Mouse (Mus musculus): ENCODE data around the gene Slc25a21. TPM values are rescaled to one million over a fixed set of nuclear protein-coding genes. Genes with fewer than 3 reads are reported as not detected.

Slc25a21 gene
- total and polyA plus RNA-seq, 2 experiments from 2014 or later, result 0.54 TPM; not detected in 1

DNA sequence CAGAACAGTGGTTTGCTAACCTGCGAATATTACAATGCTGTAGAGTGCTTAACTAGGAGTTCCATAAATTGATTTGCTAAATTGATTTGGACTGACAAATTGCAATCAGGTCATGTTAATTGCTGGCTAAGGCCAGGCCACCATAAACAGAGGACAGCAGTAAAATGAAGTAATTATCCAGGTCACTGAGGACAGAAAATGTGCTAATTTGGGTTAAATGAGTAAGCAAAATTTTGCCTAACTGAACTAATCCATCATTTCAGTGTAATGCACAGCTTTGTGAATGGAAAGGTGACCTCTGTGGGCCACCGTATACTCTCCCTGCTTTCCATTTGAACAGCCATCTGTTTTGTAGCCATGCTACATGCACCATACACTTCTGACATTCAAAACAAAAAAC lies 124.7 kb downstream of the Slc25a21 start:
- Histone ChIP-seq H3K36me3 (ENCODE audit: insufficient read depth, low read length) (no peaks in the 10 kb centered on the region), H3K27me3 (ENCODE audit: insufficient read depth, low read length) (no peaks in the 10 kb centered on the region)
- no peak for TF ChIP-seq CTCF (IDR thresholded peaks at IDR 0.05; ENCODE audit: low read depth)

DNA sequence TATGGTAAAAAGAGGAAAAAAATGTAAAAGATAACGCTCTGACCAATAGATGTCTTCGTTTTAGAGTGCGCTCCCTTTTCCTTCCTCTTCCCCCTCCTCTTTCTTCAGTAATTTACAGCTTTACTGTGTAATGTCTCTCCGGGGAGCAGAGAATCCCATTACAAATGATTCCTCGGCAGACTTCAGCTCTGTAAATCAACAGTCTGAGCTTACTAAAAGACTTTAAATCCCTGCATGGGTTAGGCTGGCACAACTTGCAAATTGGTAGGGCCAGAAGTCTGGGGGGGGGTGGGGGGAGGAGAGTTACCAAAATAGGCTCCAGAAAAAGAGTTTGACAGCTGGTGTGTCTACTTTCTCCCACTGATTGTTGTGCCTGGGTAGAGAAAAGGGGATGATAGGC lies 128.7 kb downstream of the Slc25a21 start:
- H3K9me3 ChIP-seq (ENCODE audit: low read length), result no peaks in the 10 kb centered on the region
- H3K27ac ChIP-seq, result no peak overlapping the region
- H3K36me3 ChIP-seq (ENCODE audit: insufficient read depth, low read length), result no peaks in the 10 kb centered on the region
- H3K9ac ChIP-seq (replicated peaks; ENCODE audit: low read length), result no peak overlapping the region
- ATAC-seq (no peak), DNase-seq (ENCODE audit: low spot score) (peak; percentile 22)
- WGBS, result 37% methylated on average over 5 of the region's 5 CpGs
- no peaks in the 10 kb centered on the region for H3K27me3 ChIP-seq (ENCODE audit: insufficient read depth, low read length)
- no peak overlapping the region for H3K4me3 ChIP-seq (ENCODE audit: low read length)
- H3K4me1 ChIP-seq (ENCODE audit: insufficient read depth, low read length), result no peaks in the 10 kb centered on the region
- no peak for TF ChIP-seq CTCF (IDR thresholded peaks at IDR 0.05; ENCODE audit: low read depth)
- no peak overlapping the region for H3K4me2 ChIP-seq (ENCODE audit: low read depth, low read length)

More for the DNA sequence above, 124.7 kb downstream of the Slc25a21 start:
- 76% methylated on average over 2 of the region's 2 CpGs for WGBS
- ATAC-seq, result no peak
- H3K9ac ChIP-seq (replicated peaks; ENCODE audit: low read length), result no peak overlapping the region
- no peaks in the 10 kb centered on the region for H3K9me3 ChIP-seq (ENCODE audit: low read length)
- H3K4me1 ChIP-seq (ENCODE audit: insufficient read depth, low read length), result no peaks in the 10 kb centered on the region
- no peak overlapping the region for H3K4me2 ChIP-seq (ENCODE audit: low read depth, low read length)
- DNase-seq (ENCODE audit: low spot score), result no peak
- H3K27ac ChIP-seq, result no peak overlapping the region
- H3K4me3 ChIP-seq (ENCODE audit: low read length), result no peak overlapping the region

DNA sequence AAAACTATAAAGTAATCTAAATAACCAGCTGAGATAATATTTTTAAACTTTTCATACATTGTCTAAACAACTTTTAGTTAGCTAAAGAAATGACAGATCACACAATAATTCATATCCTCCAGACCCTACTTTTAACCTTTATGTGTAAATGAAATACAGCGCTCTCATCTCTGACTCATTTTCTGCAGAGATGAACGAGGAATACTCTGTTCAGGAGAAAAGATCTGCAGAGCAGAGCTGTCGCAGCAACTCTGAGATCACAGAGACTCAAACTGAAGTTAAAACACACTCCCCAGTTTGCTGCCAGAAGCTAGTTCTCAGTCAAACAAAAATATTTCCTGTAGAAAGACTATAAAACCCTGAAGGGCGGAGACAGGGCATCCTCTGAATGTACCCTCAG lies 177.5 kb downstream of the Slc25a21 start:
- no peak for TF ChIP-seq CTCF (IDR thresholded peaks at IDR 0.05; ENCODE audit: low read depth)
- no peak for ATAC-seq
- no peaks in the 10 kb centered on the region for H3K9me3 ChIP-seq (ENCODE audit: low read length)

DNA sequence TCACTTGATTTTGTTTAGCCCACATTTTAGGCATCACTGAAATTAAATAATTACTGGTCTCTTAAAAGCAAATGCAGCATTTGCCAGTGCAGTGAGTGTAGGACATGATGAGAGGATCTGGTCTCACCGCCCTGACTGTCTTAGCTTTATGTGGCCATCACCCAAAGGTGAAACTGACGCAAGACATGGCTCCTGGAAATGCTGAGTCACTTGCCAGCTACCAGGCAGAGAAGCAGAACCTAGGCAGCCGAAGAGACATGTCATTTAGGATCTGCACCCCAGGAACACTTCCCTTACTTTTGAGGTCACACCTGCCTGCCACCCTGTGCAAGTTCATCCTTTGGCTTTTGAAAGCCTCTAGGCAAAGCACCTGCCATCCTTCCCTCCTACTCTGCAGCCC lies 180.4 kb downstream of the Slc25a21 start:
- Histone ChIP-seq H3K27me3 (ENCODE audit: insufficient read depth, low read length) (no peaks in the 10 kb centered on the region), H3K9ac (replicated peaks; ENCODE audit: low read length) (no peak overlapping the region), H3K4me1 (ENCODE audit: insufficient read depth, low read length) (no peaks in the 10 kb centered on the region), H3K27ac (no peak overlapping the region), H3K9me3 (ENCODE audit: low read length) (no peaks in the 10 kb centered on the region), H3K4me3 (ENCODE audit: low read length) (no peak overlapping the region), H3K4me2 (ENCODE audit: low read depth, low read length) (no peak overlapping the region), H3K36me3 (ENCODE audit: insufficient read depth, low read length) (no peaks in the 10 kb centered on the region)
- TF ChIP-seq CTCF (IDR thresholded peaks at IDR 0.05; ENCODE audit: low read depth), result no peak
- ATAC-seq (no peak), DNase-seq (ENCODE audit: low spot score) (no peak)
- 88% methylated on average over 3 of the region's 3 CpGs for WGBS

More for the DNA sequence above, 177.5 kb downstream of the Slc25a21 start:
- Histone ChIP-seq H3K27me3 (ENCODE audit: insufficient read depth, low read length) (no peaks in the 10 kb centered on the region), H3K36me3 (ENCODE audit: insufficient read depth, low read length) (no peaks in the 10 kb centered on the region), H3K9ac (replicated peaks; ENCODE audit: low read length) (no peak overlapping the region), H3K4me2 (ENCODE audit: low read depth, low read length) (no peak overlapping the region), H3K4me3 (ENCODE audit: low read length) (no peak overlapping the region), H3K27ac (no peak overlapping the region), H3K4me1 (ENCODE audit: insufficient read depth, low read length) (no peaks in the 10 kb centered on the region)
- WGBS, result 81% methylated on average over 4 of the region's 4 CpGs
- DNase-seq (ENCODE audit: low spot score), result no peak

DNA sequence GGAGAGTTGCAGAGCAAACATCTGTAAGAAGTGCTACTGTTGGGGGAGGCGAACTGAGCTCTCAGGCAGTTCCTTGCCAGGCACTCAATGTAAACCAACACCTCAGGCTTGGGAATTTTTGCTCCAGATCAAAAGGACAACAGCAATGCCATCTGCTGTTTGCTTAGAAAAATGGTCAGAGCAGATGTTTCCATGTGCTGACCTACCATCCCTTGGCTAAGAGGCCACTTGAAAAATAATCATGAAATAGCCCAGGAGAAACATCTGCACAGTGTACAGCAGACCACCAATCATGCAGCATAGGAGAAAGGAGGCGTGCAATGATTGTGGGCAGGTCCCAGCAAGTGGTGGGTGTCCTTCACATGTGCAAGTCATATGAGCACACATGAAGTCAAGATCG lies 180.9 kb downstream of the Slc25a21 start:
- Histone ChIP-seq H3K9me3 (ENCODE audit: low read length) (no peaks in the 10 kb centered on the region), H3K36me3 (ENCODE audit: insufficient read depth, low read length) (no peaks in the 10 kb centered on the region), H3K4me3 (ENCODE audit: low read length) (no peak overlapping the region), H3K4me2 (ENCODE audit: low read depth, low read length) (no peak overlapping the region), H3K27me3 (ENCODE audit: insufficient read depth, low read length) (no peaks in the 10 kb centered on the region), H3K27ac (no peak overlapping the region), H3K9ac (replicated peaks; ENCODE audit: low read length) (no peak overlapping the region), H3K4me1 (ENCODE audit: insufficient read depth, low read length) (no peaks in the 10 kb centered on the region)
- DNase-seq (ENCODE audit: low spot score), result no peak
- WGBS, result 80% methylated on average over 3 of the region's 3 CpGs
- no peak for ATAC-seq
- no peak for TF ChIP-seq CTCF (IDR thresholded peaks at IDR 0.05; ENCODE audit: low read depth)

DNA sequence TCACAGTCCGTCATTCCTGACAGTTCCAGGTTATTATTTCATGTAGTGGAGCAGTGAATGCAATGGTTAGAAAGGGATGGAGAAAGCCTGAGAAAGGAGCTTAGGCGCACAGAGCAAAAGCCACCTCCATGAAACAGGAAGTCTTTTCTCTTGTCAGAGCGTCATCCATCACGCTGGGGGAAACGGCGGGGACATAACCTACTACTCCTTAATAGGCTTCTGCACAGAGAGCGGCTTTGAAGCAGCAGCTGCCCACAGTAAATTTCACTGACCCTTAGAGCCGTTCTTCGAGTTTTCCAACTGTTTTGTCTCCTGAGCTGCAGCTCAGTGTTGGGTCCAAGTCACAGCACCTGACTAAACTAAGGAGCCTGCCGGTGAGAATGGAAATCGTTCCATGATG lies 188.3 kb downstream of the Slc25a21 start:
- no peak overlapping the region for H3K4me3 ChIP-seq (ENCODE audit: low read length)
- H3K36me3 ChIP-seq (ENCODE audit: insufficient read depth, low read length), result no peaks in the 10 kb centered on the region
- 53% methylated on average over 11 of the region's 11 CpGs for WGBS
- no peak for TF ChIP-seq CTCF (IDR thresholded peaks at IDR 0.05; ENCODE audit: low read depth)
- no peaks in the 10 kb centered on the region for H3K4me1 ChIP-seq (ENCODE audit: insufficient read depth, low read length)
- no peak overlapping the region for H3K9ac ChIP-seq (replicated peaks; ENCODE audit: low read length)
- H3K9me3 ChIP-seq (ENCODE audit: low read length), result no peaks in the 10 kb centered on the region
- no peak overlapping the region for H3K4me2 ChIP-seq (ENCODE audit: low read depth, low read length)
- no peak overlapping the region for H3K27ac ChIP-seq
- DNase-seq (ENCODE audit: low spot score), result peak; percentile 2
- H3K27me3 ChIP-seq (ENCODE audit: insufficient read depth, low read length), result no peaks in the 10 kb centered on the region
- ATAC-seq, result no peak

DNA sequence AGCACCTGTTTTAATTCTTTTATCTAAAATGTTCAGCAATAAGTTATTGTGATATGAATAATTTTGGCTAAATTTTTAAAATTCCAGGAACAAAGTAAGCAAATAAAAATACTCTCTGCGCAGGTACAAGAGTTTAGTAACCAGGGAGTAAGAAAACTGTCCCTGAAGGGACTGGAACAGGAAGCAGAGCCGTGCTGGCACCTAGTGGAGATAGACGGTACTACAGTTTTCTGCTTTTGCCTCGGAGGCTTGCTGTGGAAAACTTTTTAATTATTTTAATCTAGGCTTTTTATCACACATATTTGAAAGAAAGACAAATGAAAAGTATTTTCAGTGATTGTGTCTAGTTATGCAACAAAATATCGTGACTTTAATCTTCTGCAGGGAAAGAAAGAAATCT lies 211.2 kb downstream of the Slc25a21 start:
- H3K27me3 ChIP-seq (ENCODE audit: insufficient read depth, low read length), result peaks cover 4% of the 10 kb centered on the region; the same call in 1 of the 2 replicates
- peak; percentile 82 for DNase-seq (ENCODE audit: low spot score)
- whole genome bisulfite sequencing, result 8% methylated on average over 5 of the region's 5 CpGs
- TF ChIP-seq CTCF (IDR thresholded peaks at IDR 0.05; ENCODE audit: low read depth), result peak; percentile 93
- H3K9ac ChIP-seq (replicated peaks; ENCODE audit: low read length), result no peak overlapping the region
- H3K36me3 ChIP-seq (ENCODE audit: insufficient read depth, low read length), result no peaks in the 10 kb centered on the region
- H3K4me3 ChIP-seq (ENCODE audit: low read length), result no peak overlapping the region
- H3K4me2 ChIP-seq (ENCODE audit: low read depth, low read length), result no peak overlapping the region
- no peaks in the 10 kb centered on the region for H3K4me1 ChIP-seq (ENCODE audit: insufficient read depth, low read length)
- no peak overlapping the region for H3K27ac ChIP-seq
- no peaks in the 10 kb centered on the region for H3K9me3 ChIP-seq (ENCODE audit: low read length)
- ATAC-seq, result no peak

Data from hindbrain, postnatal 0 days (tissue).